Mouse (Mus musculus) stomach, embryonic 14.5 days (tissue): ENCODE data around the gene Bcl2l14. TPM values are rescaled to one million over a fixed set of nuclear protein-coding genes. Genes with fewer than 3 reads are reported as not detected.

Experiments used
- ATAC-seq: fragments of 200-750 bp; cut with Nextera tagmentation; 2 replicates; pipeline ENCODE4 v1.8.0; 2017; ENCODE audit warnings: low read depth, moderate TSS enrichment; ENCODE audit not compliant: insufficient number of reproducible peaks, insufficient read depth, low FRiP score
- H3K27ac ChIP-seq: fragments of 300-500 bp; sonication (generic); 2 replicates; pipeline ENCODE4 v1.5.1; 2014; ENCODE audit warnings: mild to moderate bottlenecking, low read length, moderate library complexity, mixed read lengths
- H3K27me3 ChIP-seq: fragments of 300-500 bp; sonication (generic); 2 replicates; pipeline ENCODE4 v1.6.1; 2014; ENCODE audit warnings: low read length, control low read depth, mixed read lengths; ENCODE audit not compliant: control insufficient read depth, insufficient read depth
- H3K36me3 ChIP-seq: fragments of 300-500 bp; sonication (generic); 2 replicates; pipeline ENCODE4 v1.6.1; 2014; ENCODE audit warnings: mild to moderate bottlenecking, control low read depth, low read length, moderate library complexity, mixed read lengths; ENCODE audit not compliant: control insufficient read depth, insufficient read depth
- H3K4me1 ChIP-seq: fragments of 300-500 bp; sonication (generic); 2 replicates; pipeline ENCODE4 v1.6.1; 2014; ENCODE audit warnings: low read length, control low read depth, mixed read lengths; ENCODE audit not compliant: control insufficient read depth, insufficient read depth
- H3K4me2 ChIP-seq: fragments of 300-500 bp; sonication (generic); replicated peaks from 2 replicates; pipeline ENCODE4 v1.6.1; 2014; ENCODE audit warnings: low read depth, low read length, control low read depth
- H3K4me3 ChIP-seq: fragments of 300-500 bp; sonication (generic); 2 replicates; pipeline ENCODE4 v1.5.1; 2014; ENCODE audit warnings: low read depth, low read length, control low read depth
- H3K9ac ChIP-seq: fragments of 300-500 bp; sonication (generic); replicated peaks from 2 replicates; pipeline ENCODE4 v1.6.1; 2014; ENCODE audit warnings: low read depth, mild to moderate bottlenecking, control low read depth, low read length, moderate library complexity, mixed read lengths
- H3K9me3 ChIP-seq: fragments of 300-500 bp; sonication (generic); 2 replicates; pipeline ENCODE4 v1.6.1; 2016; ENCODE audit warnings: low read depth, low read length, control low read depth; ENCODE audit not compliant: control insufficient read depth
- WGBS: fragments of 180-500 bp; shearing (Covaris S2); extraction: QIAGEN DNeasy Blood & Tissue Kit; methylation state at CpG from one replicate; pipeline ENCODE4 v1.1.7; 2014; 5-methylcytosine and 5-hydroxymethylcytosine counted together
- polyA plus RNA-seq: library from polyadenylated mRNA; unstranded; fragments of >200 nt; fragmentation: Nextera tagmentation; extraction: Ambion mirVana; gene quantifications from 2 replicates; pipeline ENCODE4 v1.2.1, GENCODE M21; 2014

The Bcl2l14 gene
- polyA plus RNA-seq, 1 experiment from 2014 or later = 12.3 TPM

DNA sequence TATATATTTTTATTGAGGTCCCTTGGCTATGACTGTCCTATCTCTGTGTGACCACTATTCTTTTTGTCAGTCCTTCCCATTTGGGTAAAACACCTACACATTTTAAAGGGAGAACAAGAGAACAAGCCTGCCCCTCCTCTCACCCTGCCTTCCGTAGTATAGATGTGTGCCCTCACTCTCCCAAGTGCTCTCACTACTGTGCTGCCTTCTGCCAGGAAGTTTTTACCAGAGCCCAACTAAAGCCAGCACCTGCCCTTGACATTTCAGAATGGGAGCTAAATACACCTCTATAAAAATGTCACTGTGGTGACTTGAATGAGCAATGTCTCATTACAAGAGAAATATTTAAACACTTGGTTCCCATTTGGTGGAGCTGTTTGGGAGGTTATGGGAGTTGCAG, 62.3 kb downstream of the Bcl2l14 start:
- WGBS = 100% methylated on average over 1 of the region's 1 CpGs
- ATAC-seq = no peak
- Histone ChIP-seq H3K27ac (no peak overlapping the region), H3K9me3 (no peaks in the 10 kb centered on the region), H3K27me3 (no peaks in the 10 kb centered on the region), H3K4me2 (no peak overlapping the region), H3K9ac (no peak overlapping the region), H3K4me3 (no peak overlapping the region), H3K36me3 (peaks cover 70% of the 10 kb centered on the region), H3K4me1 (no peaks in the 10 kb centered on the region)

DNA sequence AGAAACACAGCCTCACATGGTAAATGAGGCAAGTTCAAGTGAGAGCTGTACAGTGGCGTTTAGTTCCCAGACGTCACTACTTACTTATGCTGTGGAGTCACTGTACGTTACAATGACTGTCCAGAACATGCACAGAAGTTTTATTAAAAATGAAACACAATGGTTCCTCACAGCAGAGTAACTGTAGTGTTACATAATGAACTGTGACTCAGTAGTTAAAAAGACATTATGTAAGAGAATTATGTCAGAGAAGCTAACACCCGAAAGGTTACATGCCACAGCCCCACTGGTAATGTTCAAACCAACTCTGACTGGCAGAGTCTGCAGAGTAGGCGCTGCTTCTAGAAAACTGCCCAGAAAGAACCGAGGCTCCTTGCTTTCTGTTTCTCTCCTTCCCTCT, 65.1 kb downstream of the Bcl2l14 start:
- no peak for ATAC-seq
- 86% methylated on average over 6 of the region's 6 CpGs for WGBS
- H3K9me3 ChIP-seq = no peaks in the 10 kb centered on the region
- H3K36me3 ChIP-seq = peaks cover 62% of the 10 kb centered on the region
- H3K4me2 ChIP-seq = no peak overlapping the region
- H3K27me3 ChIP-seq = no peaks in the 10 kb centered on the region
- H3K4me3 ChIP-seq = no peak overlapping the region
- H3K27ac ChIP-seq = no peak overlapping the region
- no peak overlapping the region for H3K9ac ChIP-seq
- H3K4me1 ChIP-seq = no peaks in the 10 kb centered on the region

DNA sequence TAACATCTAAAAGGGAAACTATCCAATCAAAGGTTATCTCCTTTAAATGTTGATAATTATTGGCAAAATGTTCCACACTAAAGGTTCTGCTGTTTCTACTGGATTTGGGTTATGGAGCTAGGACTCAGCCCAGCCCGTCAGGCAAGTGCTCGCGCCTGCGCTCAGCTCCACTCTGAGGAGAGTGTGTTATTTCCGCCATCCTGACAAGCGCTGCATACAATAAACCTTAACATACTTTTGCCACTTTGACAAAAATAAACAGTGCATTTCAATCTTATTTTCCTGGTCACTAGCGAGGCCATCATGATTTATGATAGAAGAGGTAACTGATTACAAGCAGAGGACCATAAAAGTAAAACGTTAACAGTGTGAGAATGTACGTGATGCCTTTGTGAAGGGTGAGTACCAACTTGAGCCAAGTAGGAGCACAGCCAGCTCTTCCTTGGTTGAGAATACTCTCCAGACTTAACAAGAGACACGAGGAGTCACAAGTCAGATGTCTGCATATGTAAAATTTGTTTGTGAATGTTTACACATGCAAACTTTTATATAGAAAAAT, 70.6 kb downstream of the Bcl2l14 start:
- no peak for ATAC-seq
- peaks cover 43% of the 10 kb centered on the region for H3K36me3 ChIP-seq

DNA sequence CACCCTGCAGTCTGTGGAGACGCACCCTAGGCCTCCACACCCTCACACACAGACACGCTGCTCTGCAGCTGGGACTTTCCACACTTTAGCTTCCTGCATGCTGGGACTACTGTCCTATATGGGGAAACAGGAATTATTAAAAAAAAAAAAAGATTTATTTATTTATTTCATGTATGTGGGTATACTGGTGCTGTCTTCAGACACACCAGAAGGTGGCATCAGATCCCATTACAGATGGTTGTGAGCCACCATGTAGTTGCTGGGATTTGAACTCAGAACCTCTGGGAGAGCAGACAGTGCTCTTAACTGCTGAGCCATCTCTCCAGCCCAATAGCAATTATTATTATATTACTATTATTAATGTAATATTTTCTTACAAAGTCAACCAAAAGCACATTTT, 73.2 kb downstream of the Bcl2l14 start:
- Histone ChIP-seq H3K9ac (no peak overlapping the region), H3K4me1 (no peaks in the 10 kb centered on the region), H3K36me3 (peaks cover 35% of the 10 kb centered on the region), H3K9me3 (no peaks in the 10 kb centered on the region), H3K4me3 (no peak overlapping the region), H3K27me3 (no peaks in the 10 kb centered on the region), H3K4me2 (no peak overlapping the region), H3K27ac (no peak overlapping the region)
- 92% methylated on average over 2 of the region's 2 CpGs for WGBS
- ATAC-seq = no peak

More for the DNA sequence above, 70.6 kb downstream of the Bcl2l14 start:
- Histone ChIP-seq H3K4me3 (no peak overlapping the region), H3K27me3 (no peaks in the 10 kb centered on the region), H3K9me3 (no peaks in the 10 kb centered on the region), H3K9ac (no peak overlapping the region), H3K4me1 (no peaks in the 10 kb centered on the region), H3K27ac (no peak overlapping the region), H3K4me2 (no peak overlapping the region)
- WGBS = 84% methylated on average over 10 of the region's 10 CpGs

DNA sequence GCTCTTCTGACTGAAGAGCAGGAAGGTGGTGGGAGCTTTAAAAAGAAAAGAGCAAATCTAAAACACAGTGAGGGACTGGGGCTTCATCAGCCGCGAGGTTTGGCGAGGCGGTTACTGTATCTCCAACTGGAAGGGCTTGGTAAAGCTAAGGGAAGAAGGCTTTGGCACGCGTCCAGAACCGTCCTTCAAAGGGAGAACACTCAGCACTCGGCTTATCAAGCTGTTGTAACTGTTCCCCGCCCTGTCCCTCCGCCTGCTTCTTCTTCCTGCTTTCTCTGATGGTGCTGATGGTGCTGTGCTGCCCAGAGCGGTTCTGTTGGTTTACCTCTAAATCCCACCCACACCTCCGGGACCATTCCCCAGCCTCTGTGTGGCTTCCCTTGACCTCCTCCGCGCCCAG, 74.7 kb downstream of the Bcl2l14 start:
- WGBS = 68% methylated on average over 14 of the region's 14 CpGs

DNA sequence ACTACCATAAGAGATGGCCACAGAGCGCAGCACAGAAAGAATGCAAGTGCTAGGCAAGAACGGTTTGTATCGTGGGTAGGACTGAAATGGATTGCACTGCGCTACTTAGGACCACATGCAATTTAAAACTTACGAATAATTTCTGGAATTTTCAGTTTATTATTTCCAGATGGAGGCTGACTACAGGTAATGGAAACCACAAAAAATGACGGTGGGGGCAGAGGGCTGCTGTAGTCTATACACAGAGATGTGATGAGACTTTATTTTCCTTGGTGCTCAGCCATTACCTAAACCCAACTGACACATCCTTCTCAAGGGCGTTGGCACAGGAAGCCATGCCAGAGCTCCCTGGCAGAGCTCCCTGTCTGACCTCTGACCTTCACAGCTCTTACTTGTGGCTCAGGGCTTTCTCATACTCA, 77.0 kb downstream of the Bcl2l14 start:
- no peak for ATAC-seq
- H3K36me3 ChIP-seq = peaks cover 21% of the 10 kb centered on the region
- H3K27me3 ChIP-seq = no peaks in the 10 kb centered on the region
- no peak overlapping the region for H3K9ac ChIP-seq
- 81% methylated on average over 7 of the region's 7 CpGs for WGBS
- no peaks in the 10 kb centered on the region for H3K4me1 ChIP-seq
- H3K4me2 ChIP-seq = no peak overlapping the region
- H3K27ac ChIP-seq = no peak overlapping the region
- H3K9me3 ChIP-seq = no peaks in the 10 kb centered on the region
- H3K4me3 ChIP-seq = no peak overlapping the region

More for the DNA sequence above, 74.7 kb downstream of the Bcl2l14 start:
- H3K27ac ChIP-seq = no peak overlapping the region
- ATAC-seq = peak; percentile 46; the same call in 1 of the 2 replicates
- no peaks in the 10 kb centered on the region for H3K9me3 ChIP-seq
- no peak overlapping the region for H3K4me3 ChIP-seq
- H3K4me1 ChIP-seq = no peaks in the 10 kb centered on the region
- no peak overlapping the region for H3K9ac ChIP-seq
- peaks cover 32% of the 10 kb centered on the region for H3K36me3 ChIP-seq
- H3K27me3 ChIP-seq = no peaks in the 10 kb centered on the region
- H3K4me2 ChIP-seq = no peak overlapping the region

DNA sequence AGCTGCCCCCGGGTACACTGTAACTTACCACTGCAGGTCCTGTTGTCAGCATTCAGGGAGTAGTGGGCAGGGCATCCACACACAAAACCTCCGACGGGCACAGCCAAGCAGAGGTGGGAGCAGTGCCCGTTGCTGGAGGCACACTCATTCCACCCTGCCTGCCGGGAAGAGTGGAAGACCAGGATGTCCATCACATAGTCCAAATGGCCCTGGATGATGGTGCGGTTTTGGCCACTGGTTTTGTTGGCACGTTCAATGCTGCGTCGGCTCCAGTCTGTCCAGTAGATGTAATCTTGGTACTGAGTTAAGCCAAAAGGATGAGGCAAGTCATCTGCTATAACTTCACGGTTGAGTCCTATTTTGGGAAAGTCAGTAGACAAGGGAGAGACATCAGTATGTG, 83.4 kb downstream of the Bcl2l14 start:
- Histone ChIP-seq H3K27me3 (no peaks in the 10 kb centered on the region), H3K4me2 (no peak overlapping the region), H3K4me3 (no peak overlapping the region), H3K9me3 (no peaks in the 10 kb centered on the region), H3K4me1 (no peaks in the 10 kb centered on the region), H3K9ac (no peak overlapping the region), H3K27ac (no peak overlapping the region), H3K36me3 (peaks cover 42% of the 10 kb centered on the region)
- ATAC-seq = no peak
- WGBS = 94% methylated on average over 10 of the region's 10 CpGs

DNA sequence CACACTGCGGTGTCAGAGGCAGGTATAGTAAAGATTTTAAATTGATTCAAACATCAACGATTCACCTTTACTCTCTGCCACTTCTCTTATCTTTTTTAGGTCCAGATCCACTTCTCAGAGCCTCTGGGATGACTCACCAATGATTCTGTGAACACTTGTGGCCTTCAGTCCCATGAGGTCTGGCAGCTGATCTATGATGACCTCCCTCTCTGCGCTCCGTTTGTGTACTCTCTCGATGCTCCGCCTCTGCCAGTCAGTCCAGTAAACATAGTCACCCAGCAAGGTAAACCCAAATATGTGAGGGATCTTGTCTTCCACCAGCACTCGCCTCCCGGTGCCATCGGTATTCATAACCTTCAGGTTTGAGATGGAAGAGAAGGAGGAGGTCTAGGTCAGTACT, 90.2 kb downstream of the Bcl2l14 start:
- Histone ChIP-seq H3K4me1 (no peaks in the 10 kb centered on the region), H3K9ac (no peak overlapping the region), H3K27ac (no peak overlapping the region), H3K36me3 (peaks cover 25% of the 10 kb centered on the region), H3K27me3 (no peaks in the 10 kb centered on the region), H3K9me3 (no peaks in the 10 kb centered on the region), H3K4me3 (no peak overlapping the region), H3K4me2 (no peak overlapping the region)
- 86% methylated on average over 9 of the region's 9 CpGs for WGBS
- ATAC-seq = no peak
